8 mouse cellular contexts compared by ENCODE assay signal in genomic region chr10:77252790-77253189, GRCm38 (mm10). TPM values are rescaled to one million over a fixed set of nuclear protein-coding genes. Genes with fewer than 3 reads are reported as not detected.
A peak's percentile ranks its signal among the peaks of the same experiment; 100 is the strongest.
DNase-seq lines count a peak whose midpoint lies in the region; ATAC-seq and TF ChIP-seq lines count a peak whose summit lies in the region.

No protein-coding gene starts in this region.

- peaks cover 8% of the 10 kb centered on the region; the same call in 1 of the 2 replicates for H3K4me1 ChIP-seq in forebrain, postnatal 0 days (ENCODE audit: insufficient read depth)
- peaks cover 42% of the 10 kb centered on the region for H3K4me1 ChIP-seq in hindbrain, embryonic 10.5 days (replicated peaks)
- H3K4me1 ChIP-seq in lung, embryonic 16.5 days (replicated peaks; ENCODE audit: control insufficient read depth, insufficient read depth, low read length) = peaks cover 29% of the 10 kb centered on the region

- no peak overlapping the region for H3K27ac ChIP-seq in forebrain, postnatal 0 days (ENCODE audit: low read depth, low read length)
- H3K27ac ChIP-seq in hindbrain, embryonic 10.5 days = peak overlapping the region; percentile 82
- H3K27ac ChIP-seq in lung, embryonic 16.5 days (ENCODE audit: low read length) = peak overlapping the region; percentile 19

- no peak overlapping the region for H3K4me3 ChIP-seq in forebrain, postnatal 0 days (ENCODE audit: low read depth, low read length)
- H3K4me3 ChIP-seq in hindbrain, embryonic 10.5 days = no peak overlapping the region
- no peak overlapping the region for H3K4me3 ChIP-seq in lung, embryonic 16.5 days (ENCODE audit: low read length)

- no peaks in the 10 kb centered on the region for H3K27me3 ChIP-seq in forebrain, postnatal 0 days (ENCODE audit: insufficient read depth, low read length)
- H3K27me3 ChIP-seq in hindbrain, embryonic 10.5 days (ENCODE audit: insufficient read depth, poor library complexity, severe bottlenecking) = no peaks in the 10 kb centered on the region; the same call in 1 of the 2 replicates
- no peaks in the 10 kb centered on the region for H3K27me3 ChIP-seq in lung, embryonic 16.5 days (ENCODE audit: control insufficient read depth, insufficient read depth, low read depth, low read length)

- TF ChIP-seq CTCF in forebrain, postnatal 0 days (IDR thresholded peaks at IDR 0.05; ENCODE audit: low read depth) = peak; percentile 97

- WGBS in forebrain, postnatal 0 days = 1% methylated on average over 4 of the region's 4 CpGs
- WGBS in hindbrain, embryonic 10.5 days = under 1% methylated on average over 4 of the region's 4 CpGs
- WGBS in lung, embryonic 16.5 days = 0% methylated on average over 4 of the region's 4 CpGs

- peak; percentile 58 for ATAC-seq in forebrain, postnatal 0 days
- peak; percentile 48 for ATAC-seq in lung, embryonic 16.5 days (ENCODE audit: low read depth)

- H3K9ac ChIP-seq in forebrain, postnatal 0 days = no peak overlapping the region
- peak overlapping the region; percentile 21; the same call in 1 of the 2 replicates for H3K9ac ChIP-seq in lung, embryonic 16.5 days (ENCODE audit: low read length)

- H3K4me2 ChIP-seq in forebrain, postnatal 0 days (ENCODE audit: low read depth) = no peak overlapping the region
- H3K4me2 ChIP-seq in lung, embryonic 16.5 days (ENCODE audit: low read depth, low read length) = no peak overlapping the region

- no peaks in the 10 kb centered on the region for H3K36me3 ChIP-seq in forebrain, postnatal 0 days (ENCODE audit: insufficient read depth)
- no peaks in the 10 kb centered on the region for H3K36me3 ChIP-seq in hindbrain, embryonic 10.5 days
- no peaks in the 10 kb centered on the region for H3K36me3 ChIP-seq in lung, embryonic 16.5 days (ENCODE audit: control insufficient read depth, insufficient read depth, low read length)

- no peaks in the 10 kb centered on the region for H3K9me3 ChIP-seq in forebrain, postnatal 0 days (ENCODE audit: low read length)
- H3K9me3 ChIP-seq in hindbrain, embryonic 10.5 days = no peaks in the 10 kb centered on the region
- H3K9me3 ChIP-seq in lung, embryonic 16.5 days (ENCODE audit: control insufficient read depth, low read length) = no peaks in the 10 kb centered on the region

- peak; percentile 92 for DNase-seq in MN1 (ENCODE audit: low spot score)
- peak; percentile 86 to 87 for DNase-seq in cerebellum, adult 18-20 months
- DNase-seq in forebrain, postnatal 0 days = peak; percentile 91
- DNase-seq in hindbrain, embryonic 10.5 days (ENCODE audit: low spot score) = peak; percentile 89
- DNase-seq in layer of hippocampus, adult 9-10 months (ENCODE audit: low spot score) = peak; percentile 60
- DNase-seq in ovary, postnatal 14 days (ENCODE audit: low spot score) = peak; percentile 81
- DNase-seq in thymus, postnatal 10 days (ENCODE audit: low spot score in 2 of 2) = peak; percentile 23 to 71

RNA-seq across cellular contexts. Expression of gene Pofut2, which starts 6.2 kb away (rescaled TPM):
- 36.5 and 39.0 TPM in 2 replicates for total RNA-seq in forebrain, postnatal 0 days (2014; rRNA removed)
- polyA plus RNA-seq in forebrain, postnatal 0 days (2015; fragmentation: Nextera tagmentation; extraction: Ambion mirVana) = 34.3 and 38.3 TPM in 2 replicates
- 77.0 and 86.6 TPM in 2 replicates for polyA plus RNA-seq in hindbrain, embryonic 10.5 days (2016; fragmentation: Nextera tagmentation; extraction: Ambion mirVana)
- polyA plus RNA-seq in lung, embryonic 16.5 days (2015; fragmentation: Nextera tagmentation; extraction: Ambion mirVana) = 126 and 132 TPM in 2 replicates
